Mouse (Mus musculus): ENCODE data around the gene Ergic3. TPM values are rescaled to one million over a fixed set of nuclear protein-coding genes. Genes with fewer than 3 reads are reported as not detected.
A peak's percentile ranks its signal among the peaks of the same experiment; 100 is the strongest.

Gene Ergic3
- polyA plus RNA-seq, 1 experiment from 2014 or later: 240 TPM

DNA sequence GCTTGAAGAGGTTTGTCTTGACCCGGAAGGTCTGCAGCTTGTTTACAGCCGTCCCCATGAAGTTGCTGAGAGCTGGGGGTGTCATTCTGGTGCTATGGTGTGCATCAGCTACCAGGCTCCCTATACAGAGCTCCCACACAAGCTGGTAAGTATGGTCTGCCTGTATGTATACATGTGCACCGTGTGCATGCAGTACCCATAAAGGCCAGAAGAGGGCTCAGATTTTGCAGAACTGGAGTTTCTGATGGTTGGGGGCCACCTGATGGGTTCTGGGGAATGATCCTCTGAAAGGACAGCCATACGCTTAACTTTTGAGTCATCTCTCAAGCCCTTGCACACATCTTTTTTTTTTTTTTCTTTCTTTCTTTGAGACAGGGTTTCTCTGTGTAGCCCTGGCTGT is 2.5 kb upstream of the Ergic3 start:
- Histone ChIP-seq H3K9ac (no peak overlapping the region), H3K9me3 (replicated peaks) (no peaks in the 10 kb centered on the region), H3K27me3 (no peaks in the 10 kb centered on the region), H3K4me1 (peaks cover 14% of the 10 kb centered on the region), H3K27ac (no peak overlapping the region), H3K36me3 (peaks cover 19% of the 10 kb centered on the region), H3K4me3 (replicated peaks) (no peak overlapping the region), H3K4me2 (no peak overlapping the region)
- no peak for ATAC-seq (replicated peaks; ENCODE audit: low FRiP score)
- WGBS: 90% methylated on average over 4 of the region's 4 CpGs

DNA sequence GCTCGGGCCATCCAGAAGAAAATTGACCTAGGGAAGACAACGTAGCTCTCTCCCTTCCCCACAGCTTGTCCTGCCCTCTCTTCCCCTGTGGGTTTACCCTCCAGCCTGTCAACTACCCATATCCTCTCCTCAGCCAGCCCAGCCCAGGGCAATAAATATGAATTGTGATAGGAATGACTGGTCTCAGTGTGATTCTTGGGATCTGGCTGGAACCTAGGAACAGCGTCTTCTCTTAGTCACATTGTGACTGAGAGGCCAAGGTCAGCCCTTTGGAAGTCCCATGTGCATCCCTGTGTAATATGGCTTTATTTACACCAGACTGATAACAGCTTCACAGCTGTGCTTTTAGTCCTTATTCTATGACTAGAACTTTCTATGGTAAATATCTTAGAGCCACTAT is 10.3 kb downstream of the Ergic3 start:
- H3K9me3 ChIP-seq (replicated peaks): no peaks in the 10 kb centered on the region
- H3K27ac ChIP-seq: no peak overlapping the region
- no peaks in the 10 kb centered on the region for H3K27me3 ChIP-seq
- H3K4me2 ChIP-seq: no peak overlapping the region
- H3K36me3 ChIP-seq: peaks cover 68% of the 10 kb centered on the region
- WGBS: 72% methylated on average over 3 of the region's 3 CpGs
- ATAC-seq (replicated peaks; ENCODE audit: low FRiP score): no peak
- H3K4me3 ChIP-seq (replicated peaks): no peak overlapping the region
- H3K9ac ChIP-seq: no peak overlapping the region
- no peaks in the 10 kb centered on the region for H3K4me1 ChIP-seq

DNA sequence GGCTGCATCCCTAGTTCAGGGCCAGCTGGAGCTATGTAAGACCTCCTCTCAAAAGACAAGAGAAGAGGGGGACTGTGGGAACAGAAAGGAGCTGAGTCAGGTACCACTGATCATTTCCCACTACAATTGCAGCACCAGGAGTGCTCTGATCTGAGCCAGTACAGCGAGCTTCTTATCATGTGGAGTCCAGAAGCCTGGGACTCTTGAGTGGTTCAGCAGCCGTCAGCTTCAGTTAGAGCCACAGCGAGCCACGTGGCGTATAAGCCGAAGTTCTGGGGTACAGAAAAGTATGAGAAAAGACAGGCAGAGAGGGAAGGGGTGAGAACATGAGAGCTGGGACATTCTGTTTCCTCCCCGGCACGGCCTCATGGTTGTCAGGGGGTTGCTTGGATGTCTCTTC is 13.4 kb downstream of the Ergic3 start:
- Histone ChIP-seq H3K27ac (no peak overlapping the region), H3K27me3 (no peaks in the 10 kb centered on the region), H3K4me3 (replicated peaks) (no peak overlapping the region), H3K4me2 (no peak overlapping the region), H3K9me3 (replicated peaks) (no peaks in the 10 kb centered on the region), H3K36me3 (peaks cover 37% of the 10 kb centered on the region), H3K4me1 (no peaks in the 10 kb centered on the region), H3K9ac (no peak overlapping the region)
- ATAC-seq (replicated peaks; ENCODE audit: low FRiP score): no peak
- 89% methylated on average over 8 of the region's 8 CpGs for WGBS

DNA sequence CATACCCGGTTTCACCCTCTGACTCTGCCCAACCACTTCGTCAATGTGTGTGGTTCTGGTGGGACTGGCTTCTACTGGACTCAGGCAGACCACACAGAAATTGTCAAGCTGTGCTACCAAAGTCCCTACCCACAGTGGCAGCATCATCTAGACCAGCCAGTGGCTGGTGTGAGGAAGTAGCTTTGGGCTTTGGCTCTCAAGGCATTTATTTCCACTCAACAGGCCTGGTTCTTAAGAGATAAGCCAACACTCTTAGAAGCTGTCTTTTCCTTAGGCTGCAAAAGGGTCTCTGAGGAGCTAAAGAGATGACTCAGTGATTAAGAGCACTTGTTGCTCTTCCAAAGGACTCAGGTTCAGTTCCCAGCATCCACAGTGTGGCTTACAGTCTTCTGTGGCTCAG is 13.9 kb downstream of the Ergic3 start:
- Histone ChIP-seq H3K4me1 (no peaks in the 10 kb centered on the region), H3K27me3 (no peaks in the 10 kb centered on the region), H3K9ac (no peak overlapping the region), H3K9me3 (replicated peaks) (no peaks in the 10 kb centered on the region), H3K4me3 (replicated peaks) (no peak overlapping the region), H3K36me3 (peaks cover 32% of the 10 kb centered on the region), H3K4me2 (no peak overlapping the region), H3K27ac (no peak overlapping the region)
- WGBS: 91% methylated on average over 2 of the region's 2 CpGs
- no peak for ATAC-seq (replicated peaks; ENCODE audit: low FRiP score)

DNA sequence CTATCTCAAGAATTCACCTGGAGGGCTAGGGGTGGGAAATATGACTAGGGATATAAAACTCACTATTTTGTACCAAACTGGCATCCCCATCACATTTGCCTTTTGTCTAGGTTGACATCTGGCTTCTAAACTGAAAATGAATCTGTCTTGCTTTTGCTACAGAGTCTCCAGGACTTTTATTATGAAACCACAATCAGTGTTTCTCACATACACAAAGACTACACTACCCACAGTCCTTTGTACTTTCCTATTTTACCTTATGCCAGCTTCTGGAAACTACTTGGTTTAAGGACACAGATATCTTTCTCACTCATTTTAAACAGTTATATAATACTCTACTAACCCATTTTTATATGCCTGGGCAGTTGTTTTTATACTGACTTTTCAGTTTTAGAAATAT is 17.6 kb downstream of the Ergic3 start:
- H3K27ac ChIP-seq: no peak overlapping the region
- H3K9ac ChIP-seq: no peak overlapping the region
- no peaks in the 10 kb centered on the region for H3K36me3 ChIP-seq
- no peaks in the 10 kb centered on the region for H3K9me3 ChIP-seq (replicated peaks)
- H3K27me3 ChIP-seq: no peaks in the 10 kb centered on the region
- no peak overlapping the region for H3K4me3 ChIP-seq (replicated peaks)
- no peaks in the 10 kb centered on the region for H3K4me1 ChIP-seq
- no peak overlapping the region for H3K4me2 ChIP-seq
- no peak for ATAC-seq (replicated peaks; ENCODE audit: low FRiP score)

DNA sequence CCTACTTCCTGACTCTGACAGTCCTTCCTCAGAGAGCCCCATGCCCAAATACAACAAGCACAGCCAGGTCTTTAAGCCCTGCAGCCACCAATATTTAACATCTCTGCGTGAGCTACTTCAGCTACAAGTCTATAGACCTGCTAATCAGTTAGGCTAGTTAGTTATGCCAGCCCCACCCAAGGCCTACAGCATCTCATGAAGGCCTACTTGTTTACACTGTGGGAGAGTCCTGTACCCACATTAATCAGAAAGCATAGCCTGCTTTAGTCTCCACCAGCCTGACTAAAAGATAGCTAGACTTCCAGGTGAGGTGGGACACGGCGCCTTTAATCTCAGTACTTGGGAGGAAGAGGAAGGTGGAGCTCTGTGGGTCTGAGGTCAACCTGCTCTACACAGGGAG is 31.5 kb downstream of the Ergic3 start:
- no peak for ATAC-seq (replicated peaks; ENCODE audit: low FRiP score)
- Histone ChIP-seq H3K36me3 (no peaks in the 10 kb centered on the region), H3K9me3 (replicated peaks) (no peaks in the 10 kb centered on the region), H3K27ac (no peak overlapping the region), H3K4me1 (no peaks in the 10 kb centered on the region), H3K9ac (no peak overlapping the region), H3K4me2 (no peak overlapping the region), H3K4me3 (replicated peaks) (no peak overlapping the region), H3K27me3 (no peaks in the 10 kb centered on the region)
- 92% methylated on average over 3 of the region's 3 CpGs for WGBS

DNA sequence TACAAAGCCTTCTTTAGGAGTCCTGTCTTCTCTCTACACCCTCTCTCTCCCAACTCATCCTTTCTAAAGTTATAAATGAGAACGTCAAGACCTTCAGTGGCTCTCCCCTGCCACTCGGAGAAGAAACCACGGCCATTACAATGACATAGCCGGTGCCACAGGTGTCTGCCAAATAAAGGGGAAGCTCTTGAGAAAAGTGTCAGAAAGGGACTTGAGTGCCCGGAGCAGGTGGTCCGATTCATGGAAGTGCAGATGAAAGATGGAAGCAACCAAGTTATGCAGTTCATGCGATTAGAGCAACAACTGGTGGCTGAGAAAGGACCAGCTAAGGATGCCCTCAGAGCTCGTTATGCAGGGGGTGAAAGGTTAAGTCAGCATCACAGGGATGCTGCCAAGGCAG is 35.1 kb downstream of the Ergic3 start:
- Histone ChIP-seq H3K9ac (no peak overlapping the region), H3K4me1 (peaks cover 5% of the 10 kb centered on the region; the same call in 1 of the 2 replicates), H3K27me3 (peaks cover 9% of the 10 kb centered on the region; the same call in 1 of the 2 replicates), H3K4me2 (no peak overlapping the region), H3K4me3 (replicated peaks) (no peak overlapping the region), H3K9me3 (replicated peaks) (no peaks in the 10 kb centered on the region), H3K27ac (no peak overlapping the region), H3K36me3 (no peaks in the 10 kb centered on the region)
- no peak for ATAC-seq (replicated peaks; ENCODE audit: low FRiP score)
- 76% methylated on average over 8 of the region's 8 CpGs for WGBS

DNA sequence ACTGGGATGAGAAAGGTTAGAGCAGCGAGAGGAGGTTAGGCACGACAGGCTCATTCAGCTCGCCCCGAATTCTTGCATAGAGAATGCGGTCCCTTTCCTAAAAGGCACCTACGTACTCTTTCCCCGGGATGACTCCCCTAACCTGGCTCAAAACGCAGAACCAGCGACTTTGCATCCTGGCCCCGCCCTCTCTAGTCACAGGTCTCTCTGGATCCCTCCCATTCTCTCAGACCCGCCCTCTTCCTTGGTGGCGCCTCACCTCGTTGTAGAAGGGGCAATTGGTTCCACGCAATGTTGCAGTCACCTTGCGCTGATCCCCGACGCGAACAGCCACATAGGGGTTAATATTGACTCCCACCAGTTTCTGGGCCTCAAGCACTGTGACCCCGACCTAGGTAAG is 40.1 kb downstream of the Ergic3 start:
- H3K4me3 ChIP-seq (replicated peaks): peak overlapping the region; percentile 28
- peak overlapping the region; percentile 56 for H3K4me2 ChIP-seq
- no peaks in the 10 kb centered on the region for H3K9me3 ChIP-seq (replicated peaks)
- peaks cover 9% of the 10 kb centered on the region; the same call in 1 of the 2 replicates for H3K4me1 ChIP-seq
- peaks cover 12% of the 10 kb centered on the region; the same call in 1 of the 2 replicates for H3K27me3 ChIP-seq
- ATAC-seq (replicated peaks; ENCODE audit: low FRiP score): no peak; the same call in 1 of the 2 replicates
- WGBS: 5% methylated on average over 19 of the region's 19 CpGs
- H3K36me3 ChIP-seq: no peaks in the 10 kb centered on the region
- H3K9ac ChIP-seq: no peak overlapping the region
- H3K27ac ChIP-seq: no peak overlapping the region

DNA sequence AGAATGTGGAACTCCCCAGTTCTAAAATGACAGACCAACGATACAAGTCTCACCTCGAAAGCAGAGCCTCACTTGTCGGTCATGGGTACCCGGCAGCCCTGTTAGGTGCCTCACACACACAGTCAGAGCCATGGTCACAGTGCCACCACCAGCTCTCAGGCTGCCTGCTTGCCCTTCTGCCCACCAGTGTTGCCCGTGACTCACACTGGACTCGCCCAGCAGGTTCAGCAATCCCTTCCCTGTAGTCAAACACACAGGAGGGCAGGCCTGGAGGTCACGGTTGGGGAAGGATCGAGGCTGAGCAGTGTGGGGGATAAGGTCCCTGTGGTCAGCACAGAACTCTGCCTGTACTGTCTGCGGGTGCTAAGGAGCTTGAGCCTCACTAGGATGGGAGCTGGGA is 45.0 kb downstream of the Ergic3 start, which contains the start of gene Fer1l4:
Gene Fer1l4 (minus strand): TSS at position 132 of the 400 bp plus-strand sequence.
- Histone ChIP-seq H3K36me3 (no peaks in the 10 kb centered on the region), H3K4me1 (peaks cover 5% of the 10 kb centered on the region; the same call in 1 of the 2 replicates), H3K27me3 (peaks cover 8% of the 10 kb centered on the region; the same call in 1 of the 2 replicates), H3K27ac (no peak within 1 kb of the TSS), H3K9me3 (replicated peaks) (no peaks in the 10 kb centered on the region), H3K9ac (no peak within 1 kb of the TSS), H3K4me3 (replicated peaks) (no peak within 1 kb of the TSS), H3K4me2 (no peak within 1 kb of the TSS)
- 77% methylated on average over 9 of the region's 9 CpGs for WGBS
- no peak for ATAC-seq (replicated peaks; ENCODE audit: low FRiP score)

DNA sequence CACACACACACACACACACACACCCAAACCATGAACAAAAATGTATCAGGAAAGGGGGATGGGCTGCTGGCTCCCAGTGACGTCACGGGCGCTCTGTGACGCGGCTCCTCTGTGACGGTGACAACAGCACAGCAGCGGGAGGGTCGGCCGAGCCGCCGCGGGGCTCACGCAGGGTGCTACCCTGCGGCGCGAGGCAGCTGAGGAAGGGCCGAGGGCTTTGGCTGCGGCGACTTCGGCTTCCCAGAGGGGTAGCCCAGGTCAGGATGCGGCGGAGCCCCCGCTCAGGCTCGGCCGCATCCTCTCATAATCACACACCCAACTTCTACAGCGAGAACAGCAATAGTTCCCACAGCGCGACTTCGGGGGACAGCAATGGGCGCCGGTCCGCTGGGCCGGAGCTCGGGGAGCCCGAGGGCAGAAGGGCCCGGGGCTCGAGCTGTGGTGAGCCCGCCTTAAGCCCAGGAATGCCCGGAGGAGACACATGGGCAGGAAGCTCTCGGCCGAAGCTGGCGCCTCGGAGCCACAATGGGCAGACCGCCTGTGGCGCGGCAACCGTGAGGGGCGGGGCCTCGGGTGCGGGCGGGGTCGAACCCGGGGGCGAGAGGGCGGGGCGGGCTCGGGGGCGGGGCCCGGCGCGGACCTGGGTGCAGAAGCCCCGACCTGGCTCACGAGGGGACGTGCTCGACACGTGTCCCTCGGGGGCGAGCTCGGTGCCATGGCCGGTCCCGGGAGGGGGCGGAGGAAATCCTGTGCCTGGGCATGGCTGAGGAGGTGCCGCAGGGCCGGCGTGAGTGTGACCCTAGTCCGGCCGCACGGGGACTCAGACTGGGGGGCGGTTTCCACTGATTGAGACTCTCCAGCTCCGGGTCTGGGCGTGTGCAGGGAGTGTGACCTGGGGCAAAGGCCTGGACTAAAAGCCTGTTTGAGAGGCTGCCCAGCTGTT is 57.5 kb downstream of the Ergic3 start, which contains the start of gene Spag4:
Gene Spag4 (plus strand): TSS at position 77 of the 943 bp plus-strand sequence.
- ATAC-seq (replicated peaks; ENCODE audit: low FRiP score): peak; percentile 87
- no peaks in the 10 kb centered on the region for H3K9me3 ChIP-seq (replicated peaks)
- peak within 1 kb of the TSS; percentile 87 for H3K27ac ChIP-seq
- H3K4me3 ChIP-seq (replicated peaks): peak within 1 kb of the TSS; percentile 77
- peaks cover 18% of the 10 kb centered on the region for H3K4me1 ChIP-seq
- peaks cover 24% of the 10 kb centered on the region for H3K36me3 ChIP-seq
- H3K4me2 ChIP-seq: peak within 1 kb of the TSS; percentile 97
- H3K27me3 ChIP-seq: no peaks in the 10 kb centered on the region
- H3K9ac ChIP-seq: peak within 1 kb of the TSS; percentile 78
- WGBS: under 1% methylated on average over 70 of the region's 81 CpGs

DNA sequence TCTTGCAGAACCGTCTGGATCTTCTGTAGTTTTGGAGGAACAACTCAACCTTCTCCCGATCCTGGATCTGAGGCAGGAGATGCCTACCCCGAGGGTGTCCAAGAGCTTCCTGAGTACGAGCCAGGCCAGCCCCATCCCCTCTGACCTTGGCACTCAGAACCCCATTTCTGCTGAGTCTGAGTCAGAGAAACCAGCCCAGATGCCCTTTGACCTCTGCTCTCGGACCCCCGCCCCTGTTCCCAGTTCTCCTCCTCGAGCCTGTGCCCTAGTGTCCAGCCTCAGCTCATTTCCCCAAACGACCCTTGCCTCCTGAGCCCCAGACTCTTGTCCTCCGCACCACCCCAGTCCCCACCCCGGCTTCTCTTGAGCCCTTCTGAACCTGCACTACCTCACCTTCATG is 58.3 kb downstream of the Ergic3 start:
- 28% methylated on average over 10 of the region's 10 CpGs for WGBS
- Histone ChIP-seq H3K9me3 (replicated peaks) (no peaks in the 10 kb centered on the region), H3K4me1 (peaks cover 18% of the 10 kb centered on the region), H3K9ac (peak overlapping the region; percentile 78; the same call in 1 of the 2 replicates), H3K27ac (peak overlapping the region; percentile 87; the same call in 1 of the 2 replicates), H3K36me3 (peaks cover 32% of the 10 kb centered on the region), H3K27me3 (no peaks in the 10 kb centered on the region), H3K4me3 (replicated peaks) (peak overlapping the region; percentile 77), H3K4me2 (peak overlapping the region; percentile 97)
- ATAC-seq (replicated peaks; ENCODE audit: low FRiP score): peak; percentile 12

Measured in kidney, embryonic 15.5 days (tissue).